Mouse (Mus musculus): ENCODE measurements at regions not wholly inside any gene's neighbourhood (a gene's known extent, or its start where the extent isn't known, plus 50 kb on each side); places are given as distances from the start of the nearest gene placed in this dataset.

DNA sequence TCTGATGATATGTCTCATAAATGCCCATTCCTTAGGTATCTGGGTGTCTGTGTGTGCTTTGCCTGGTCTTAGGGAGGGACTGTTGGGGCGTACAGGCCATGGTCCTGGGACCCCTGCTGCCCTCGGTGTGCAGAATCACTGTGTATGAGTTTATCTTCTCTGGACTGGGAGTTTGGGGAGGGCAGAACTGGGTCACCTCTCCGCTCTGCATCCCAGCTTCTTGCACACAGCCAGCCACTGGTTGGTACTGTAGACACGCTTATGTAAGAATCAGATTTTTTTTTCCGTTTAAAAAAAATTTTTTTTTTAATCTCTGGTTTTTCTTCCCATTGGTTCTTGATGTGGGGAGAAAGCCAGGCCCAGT lies 140.8 kb upstream of the Ubr2 start:
- no peak for TF ChIP-seq CTCF (IDR thresholded peaks at IDR 0.05; ENCODE audit: control insufficient read depth, insufficient read depth, insufficient replicate concordance, low read depth, low read length)
- TF ChIP-seq POLR2A (IDR thresholded peaks at IDR 0.05; ENCODE audit: control insufficient read depth, low read depth, low read length) = no peak

Measured in testis, adult 2 months (tissue).